Mouse (Mus musculus): ENCODE results near the gene Kit. TPM values are rescaled to one million over a fixed set of nuclear protein-coding genes. Genes with fewer than 3 reads are reported as not detected.

Kit gene
- polyA plus RNA-seq, 1 experiment from 2014 or later, result 7.2 TPM

DNA sequence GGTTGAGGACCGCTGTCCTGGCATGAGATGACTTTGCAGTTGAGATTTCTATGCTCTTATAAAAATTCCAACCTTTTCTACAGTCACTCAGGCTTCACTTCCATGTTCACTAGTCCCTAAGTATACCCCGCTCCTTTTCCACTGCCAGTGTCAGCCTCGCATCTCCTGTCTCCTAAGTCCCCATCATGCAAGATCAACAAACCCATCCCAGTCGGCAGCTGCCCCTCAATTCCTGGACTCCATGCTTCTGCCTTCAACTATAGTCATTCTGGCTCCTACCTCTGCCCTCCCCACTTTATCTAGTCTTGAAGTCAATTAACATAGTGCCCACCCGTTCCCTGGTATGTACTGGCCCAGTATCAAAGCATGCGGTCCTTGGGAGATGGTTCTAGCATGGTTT, 83.9 kb downstream of the Kit start:
- Histone ChIP-seq H3K9me3 (ENCODE audit: control insufficient read depth) (no peaks in the 10 kb centered on the region), H3K4me1 (replicated peaks; ENCODE audit: control insufficient read depth, insufficient read depth, low read length) (no peaks in the 10 kb centered on the region), H3K4me2 (replicated peaks; ENCODE audit: low read depth) (no peak overlapping the region), H3K9ac (ENCODE audit: low read depth, low read length) (no peak overlapping the region), H3K36me3 (ENCODE audit: control insufficient read depth, insufficient read depth) (no peaks in the 10 kb centered on the region), H3K27me3 (replicated peaks; ENCODE audit: control insufficient read depth, insufficient read depth, low read length) (no peaks in the 10 kb centered on the region), H3K4me3 (ENCODE audit: low read depth, low read length) (no peak overlapping the region), H3K27ac (ENCODE audit: low read depth, low read length) (no peak overlapping the region)
- WGBS, result 91% methylated on average over 6 of the region's 6 CpGs
- no peak for ATAC-seq
- no peak for TF ChIP-seq CTCF (IDR thresholded peaks at IDR 0.05; ENCODE audit: low read depth)

DNA sequence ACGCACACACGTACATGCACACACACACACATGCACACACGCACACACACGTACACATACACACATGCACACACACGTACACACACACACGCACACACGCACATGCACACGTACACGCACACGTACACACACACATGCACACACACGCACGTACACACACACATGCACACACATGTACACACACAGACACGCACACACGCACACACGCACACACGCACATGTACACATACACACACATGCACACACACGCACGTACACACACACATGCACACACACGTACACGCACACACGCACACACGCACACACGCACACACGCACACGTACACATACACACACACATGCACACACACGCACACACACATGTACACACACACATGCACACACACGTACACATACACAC, 85.6 kb downstream of the Kit start:
- no peak for TF ChIP-seq CTCF (IDR thresholded peaks at IDR 0.05; ENCODE audit: low read depth)
- 98% methylated on average over 27 of the region's 27 CpGs for WGBS
- Histone ChIP-seq H3K4me1 (replicated peaks; ENCODE audit: control insufficient read depth, insufficient read depth, low read length) (no peaks in the 10 kb centered on the region), H3K9me3 (ENCODE audit: control insufficient read depth) (no peaks in the 10 kb centered on the region), H3K27ac (ENCODE audit: low read depth, low read length) (no peak overlapping the region), H3K27me3 (replicated peaks; ENCODE audit: control insufficient read depth, insufficient read depth, low read length) (no peaks in the 10 kb centered on the region), H3K4me3 (ENCODE audit: low read depth, low read length) (no peak overlapping the region), H3K4me2 (replicated peaks; ENCODE audit: low read depth) (no peak overlapping the region), H3K36me3 (ENCODE audit: control insufficient read depth, insufficient read depth) (no peaks in the 10 kb centered on the region), H3K9ac (ENCODE audit: low read depth, low read length) (no peak overlapping the region)
- no peak for ATAC-seq

DNA sequence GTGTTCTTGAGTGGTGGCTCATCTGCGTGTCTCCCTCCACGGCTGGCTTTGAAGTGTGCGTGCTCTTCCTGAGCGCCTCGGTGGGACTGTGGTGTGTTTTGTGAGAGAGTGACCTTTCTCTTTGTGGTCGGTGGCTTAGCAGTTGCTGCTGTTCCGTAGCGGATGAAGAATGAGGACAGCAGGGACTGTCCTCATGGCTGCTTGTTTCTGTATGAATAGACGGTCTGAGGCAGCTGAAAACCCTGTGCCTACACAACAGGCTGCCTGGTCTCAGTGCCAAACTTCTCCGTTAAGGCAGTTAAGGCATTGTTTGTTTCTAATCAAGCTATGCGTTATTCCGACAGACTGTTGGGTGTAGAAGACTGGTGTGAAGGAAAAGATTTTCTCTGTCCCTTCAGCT, 87.8 kb downstream of the Kit start:
- H3K9ac ChIP-seq (ENCODE audit: low read depth, low read length), result no peak overlapping the region
- H3K27me3 ChIP-seq (replicated peaks; ENCODE audit: control insufficient read depth, insufficient read depth, low read length), result no peaks in the 10 kb centered on the region
- no peak for ATAC-seq
- no peaks in the 10 kb centered on the region for H3K9me3 ChIP-seq (ENCODE audit: control insufficient read depth)
- H3K27ac ChIP-seq (ENCODE audit: low read depth, low read length), result no peak overlapping the region
- H3K4me2 ChIP-seq (replicated peaks; ENCODE audit: low read depth), result no peak overlapping the region
- no peak overlapping the region for H3K4me3 ChIP-seq (ENCODE audit: low read depth, low read length)
- WGBS, result 79% methylated on average over 12 of the region's 12 CpGs
- H3K36me3 ChIP-seq (ENCODE audit: control insufficient read depth, insufficient read depth), result no peaks in the 10 kb centered on the region
- H3K4me1 ChIP-seq (replicated peaks; ENCODE audit: control insufficient read depth, insufficient read depth, low read length), result no peaks in the 10 kb centered on the region
- TF ChIP-seq CTCF (IDR thresholded peaks at IDR 0.05; ENCODE audit: low read depth), result no peak

DNA sequence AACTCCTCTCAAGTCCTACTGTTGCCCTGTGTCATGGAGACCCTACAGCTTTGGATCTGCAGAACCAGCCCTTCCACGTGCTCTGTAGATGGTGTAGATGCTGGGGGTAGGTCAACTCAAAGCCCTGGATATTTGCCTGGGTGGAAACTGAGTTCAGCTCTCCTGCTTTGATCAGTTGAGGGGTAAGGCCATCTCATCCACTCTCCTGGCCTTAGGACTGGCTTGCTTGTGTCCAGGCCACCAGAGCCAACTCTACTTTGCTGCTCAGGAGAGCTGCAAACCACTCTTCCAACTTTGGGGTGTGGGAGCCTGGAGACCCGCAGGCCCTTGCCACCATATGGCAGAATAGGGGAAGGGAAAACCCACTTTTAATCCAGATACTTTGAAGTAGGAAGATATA, 89.1 kb downstream of the Kit start:
- no peak for ATAC-seq
- Histone ChIP-seq H3K9me3 (ENCODE audit: control insufficient read depth) (no peaks in the 10 kb centered on the region), H3K36me3 (ENCODE audit: control insufficient read depth, insufficient read depth) (no peaks in the 10 kb centered on the region), H3K4me1 (replicated peaks; ENCODE audit: control insufficient read depth, insufficient read depth, low read length) (no peaks in the 10 kb centered on the region), H3K4me3 (ENCODE audit: low read depth, low read length) (no peak overlapping the region), H3K27me3 (replicated peaks; ENCODE audit: control insufficient read depth, insufficient read depth, low read length) (no peaks in the 10 kb centered on the region), H3K9ac (ENCODE audit: low read depth, low read length) (no peak overlapping the region), H3K4me2 (replicated peaks; ENCODE audit: low read depth) (no peak overlapping the region), H3K27ac (ENCODE audit: low read depth, low read length) (no peak overlapping the region)
- 82% methylated on average over 2 of the region's 2 CpGs for WGBS
- no peak for TF ChIP-seq CTCF (IDR thresholded peaks at IDR 0.05; ENCODE audit: low read depth)

DNA sequence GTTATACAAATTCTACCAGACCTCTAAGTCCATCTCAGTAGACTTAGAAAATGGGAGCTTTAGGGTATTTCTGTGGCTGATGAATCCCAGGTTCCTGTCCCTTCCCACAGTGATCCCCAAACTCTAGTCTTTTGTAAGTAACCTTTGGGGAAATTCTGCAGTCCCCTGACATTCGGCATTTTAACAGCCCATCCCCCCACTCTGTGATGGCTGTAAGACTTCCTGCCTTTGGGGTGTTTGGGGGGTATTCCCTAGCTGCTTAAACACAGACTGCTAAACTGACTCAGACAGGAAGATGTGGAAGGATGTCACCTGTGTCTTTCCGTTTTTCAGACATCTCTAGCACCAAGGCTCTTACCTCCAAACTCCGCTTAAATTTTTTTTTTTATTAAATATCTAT, 92.4 kb downstream of the Kit start:
- H3K4me3 ChIP-seq (ENCODE audit: low read depth, low read length), result no peak overlapping the region
- WGBS, result 71% methylated on average over 3 of the region's 3 CpGs
- no peak for TF ChIP-seq CTCF (IDR thresholded peaks at IDR 0.05; ENCODE audit: low read depth)
- H3K9me3 ChIP-seq (ENCODE audit: control insufficient read depth), result no peaks in the 10 kb centered on the region
- no peaks in the 10 kb centered on the region for H3K4me1 ChIP-seq (replicated peaks; ENCODE audit: control insufficient read depth, insufficient read depth, low read length)
- H3K27me3 ChIP-seq (replicated peaks; ENCODE audit: control insufficient read depth, insufficient read depth, low read length), result no peaks in the 10 kb centered on the region
- no peak overlapping the region for H3K27ac ChIP-seq (ENCODE audit: low read depth, low read length)
- no peak overlapping the region for H3K9ac ChIP-seq (ENCODE audit: low read depth, low read length)
- H3K36me3 ChIP-seq (ENCODE audit: control insufficient read depth, insufficient read depth), result no peaks in the 10 kb centered on the region
- ATAC-seq, result no peak
- no peak overlapping the region for H3K4me2 ChIP-seq (replicated peaks; ENCODE audit: low read depth)

DNA sequence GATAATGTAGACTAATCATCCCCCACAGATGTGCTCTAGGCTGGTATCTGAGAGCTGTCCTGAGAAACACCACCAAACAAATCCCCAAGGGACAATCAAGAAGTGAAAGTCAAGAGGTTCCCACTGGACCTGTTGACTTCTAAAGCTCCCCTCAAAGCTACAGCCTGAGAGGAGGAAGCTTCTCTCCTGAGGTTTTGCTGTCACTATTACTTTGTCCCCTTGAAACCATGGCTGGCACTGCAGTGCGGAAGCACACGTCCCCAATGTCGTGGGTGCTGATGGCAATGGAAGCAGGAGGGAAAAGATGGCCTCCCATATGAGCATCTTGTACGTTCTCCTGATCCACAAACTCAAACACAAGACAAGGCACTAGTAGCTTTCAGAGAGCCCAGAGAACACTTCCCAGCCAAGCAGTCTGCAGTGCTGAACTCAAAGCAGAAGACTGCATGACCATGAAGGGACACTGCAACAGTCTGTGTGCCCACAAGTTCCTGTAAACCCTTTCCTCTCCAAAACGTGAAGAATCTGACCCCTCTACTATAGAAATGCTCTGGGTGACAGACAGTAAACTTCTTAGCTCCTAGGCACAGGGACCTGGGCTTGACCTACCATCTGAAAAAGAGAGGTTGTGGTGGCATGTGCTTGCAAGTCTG, 96.5 kb downstream of the Kit start:
- no peak for TF ChIP-seq CTCF (IDR thresholded peaks at IDR 0.05; ENCODE audit: low read depth)
- no peak overlapping the region for H3K27ac ChIP-seq (ENCODE audit: low read depth, low read length)
- no peaks in the 10 kb centered on the region for H3K36me3 ChIP-seq (ENCODE audit: control insufficient read depth, insufficient read depth)
- no peaks in the 10 kb centered on the region for H3K9me3 ChIP-seq (ENCODE audit: control insufficient read depth)
- no peak overlapping the region for H3K4me3 ChIP-seq (ENCODE audit: low read depth, low read length)
- no peak overlapping the region for H3K9ac ChIP-seq (ENCODE audit: low read depth, low read length)
- ATAC-seq, result no peak
- no peak overlapping the region for H3K4me2 ChIP-seq (replicated peaks; ENCODE audit: low read depth)
- WGBS, result 83% methylated on average over 5 of the region's 5 CpGs
- no peaks in the 10 kb centered on the region for H3K27me3 ChIP-seq (replicated peaks; ENCODE audit: control insufficient read depth, insufficient read depth, low read length)
- H3K4me1 ChIP-seq (replicated peaks; ENCODE audit: control insufficient read depth, insufficient read depth, low read length), result no peaks in the 10 kb centered on the region

DNA sequence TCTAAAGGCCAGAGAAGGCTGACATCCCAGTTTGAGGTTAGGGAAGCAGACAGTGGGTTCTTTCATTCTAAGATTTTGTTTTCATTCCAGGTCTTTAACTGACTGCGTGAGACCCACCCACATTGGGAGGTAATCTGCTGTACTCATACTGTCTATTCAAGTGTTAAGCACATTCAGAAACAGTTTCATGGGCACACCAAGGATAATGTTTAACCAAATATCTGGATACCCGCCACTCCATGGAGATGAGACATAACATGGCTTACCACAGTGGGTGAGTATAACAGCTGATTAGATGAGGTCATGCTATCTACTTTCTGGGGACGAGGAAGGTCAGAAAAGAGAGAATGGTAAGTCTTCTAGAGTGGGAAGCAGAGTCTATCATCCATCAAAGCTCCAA, 101.3 kb downstream of the Kit start:
- H3K27me3 ChIP-seq (replicated peaks; ENCODE audit: control insufficient read depth, insufficient read depth, low read length), result no peaks in the 10 kb centered on the region
- 61% methylated on average over 3 of the region's 3 CpGs for WGBS
- H3K4me2 ChIP-seq (replicated peaks; ENCODE audit: low read depth), result no peak overlapping the region
- no peaks in the 10 kb centered on the region for H3K36me3 ChIP-seq (ENCODE audit: control insufficient read depth, insufficient read depth)
- H3K27ac ChIP-seq (ENCODE audit: low read depth, low read length), result no peak overlapping the region
- no peak overlapping the region for H3K9ac ChIP-seq (ENCODE audit: low read depth, low read length)
- no peak overlapping the region for H3K4me3 ChIP-seq (ENCODE audit: low read depth, low read length)
- no peaks in the 10 kb centered on the region for H3K9me3 ChIP-seq (ENCODE audit: control insufficient read depth)
- TF ChIP-seq CTCF (IDR thresholded peaks at IDR 0.05; ENCODE audit: low read depth), result no peak
- ATAC-seq, result no peak
- no peaks in the 10 kb centered on the region for H3K4me1 ChIP-seq (replicated peaks; ENCODE audit: control insufficient read depth, insufficient read depth, low read length)
